8 mouse cellular contexts compared by ENCODE assay signal in the genomic region with DNA sequence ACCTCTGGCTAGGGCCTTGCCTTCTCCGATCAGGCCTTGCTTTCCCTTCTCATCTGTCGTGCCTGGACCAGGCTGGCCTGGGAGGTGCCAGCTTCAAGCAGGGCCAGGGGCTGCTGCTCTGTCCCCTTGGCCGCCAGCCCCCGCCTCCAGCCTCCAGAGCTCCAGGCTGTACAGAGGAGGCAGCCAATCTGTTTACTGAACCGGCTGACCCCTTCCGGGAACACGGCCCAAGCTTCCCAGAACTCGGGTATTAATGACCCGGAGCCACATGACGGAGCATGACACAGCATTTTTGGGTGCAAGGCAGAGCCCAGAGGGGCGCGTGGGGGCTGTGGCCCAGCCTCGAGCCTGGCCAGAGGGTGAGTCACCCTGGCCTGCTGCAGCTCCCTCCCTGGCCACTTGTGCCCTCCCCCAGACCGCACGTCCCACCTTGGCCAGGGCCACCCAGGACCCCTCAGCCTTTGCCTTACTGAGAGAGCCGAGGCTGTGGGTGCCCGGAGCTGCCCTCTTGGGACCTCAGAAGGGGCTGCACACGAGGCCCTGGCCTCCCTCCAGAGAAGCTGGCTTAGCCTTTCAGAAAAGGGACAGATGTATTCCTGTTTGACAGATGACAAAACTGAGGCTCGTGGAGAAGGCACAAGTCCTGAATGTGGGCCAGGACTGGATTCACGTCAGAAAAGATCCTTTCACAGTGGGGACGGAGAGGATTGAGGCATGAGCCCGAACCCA.
DNase-seq lines count a peak whose midpoint lies in the region; ATAC-seq and TF ChIP-seq lines count a peak whose summit lies in the region.

No protein-coding gene starts in this region.

- intact Hi-C loops in heart, postnatal 36 days (cut with DNase I) = loop anchor here (2.0 kb wide), 1 partner anchor 62 kb away; no protein-coding TSS in a partner anchor

- H3K4me2 ChIP-seq in lung, embryonic 15.5 days = no peak overlapping the region

- H3K36me3 ChIP-seq in lung, embryonic 15.5 days = no peaks in the 10 kb centered on the region

- in situ Hi-C loops in Patski (cut with MboI; ENCODE audit: low pct_unique_long_range_greater_than_20kb) = no loop called here

- WGBS in lung, embryonic 15.5 days = 27% methylated on average over 22 of the region's 22 CpGs

- POLR2A ChIA-PET in Patski (lab: Charles Lee) = interaction anchor here (0.6 to 1.8 kb wide), 7 partner anchors 9 to 76 kb away, joined by 3 to 9 read pairs (median 4); partner anchors contain the start of gene Tmem189

- TF ChIP-seq CTCF in Patski (IDR thresholded peaks at IDR 0.05) = no peak

- ATAC-seq in Patski = peak; percentile 81
- ATAC-seq in lung, embryonic 15.5 days (ENCODE audit: borderline replicate concordance, extremely low read depth, low FRiP score, low TSS enrichment) = peak; percentile 79

- no peaks in the 10 kb centered on the region for H3K27me3 ChIP-seq in Patski
- H3K27me3 ChIP-seq in lung, embryonic 15.5 days = no peaks in the 10 kb centered on the region

- peak; percentile 93 for DNase-seq in Patski (ENCODE audit: low read depth, low spot score)
- DNase-seq in cerebellum, adult 8-10 months = peak; percentile 8
- peak; percentile 35 for DNase-seq in forelimb bud, embryonic 11.5 days (ENCODE audit: low read depth, low spot score)
- DNase-seq in heart, postnatal 36 days = peak; percentile 89 to 92
- peak; percentile 72 to 80 for DNase-seq in layer of hippocampus, postnatal 10 days (ENCODE audit: low spot score in 2 of 2)
- peak; percentile 87 for DNase-seq in ovary, postnatal 36 days (ENCODE audit: low spot score)
- DNase-seq in thymus, postnatal 14 days = no peak

- H3K27ac ChIP-seq in lung, embryonic 15.5 days = peak overlapping the region; percentile 82

- H3K4me3 ChIP-seq in lung, embryonic 15.5 days = no peak overlapping the region

- CTCF ChIA-PET in Patski (lab: Charles Lee) = interaction anchor here (1.1 to 1.8 kb wide), 6 partner anchors 9 to 126 kb away, joined by 3 to 7 read pairs (median 4); no protein-coding TSS in a partner anchor

- peaks cover 44% of the 10 kb centered on the region for H3K4me1 ChIP-seq in lung, embryonic 15.5 days

- no peaks in the 10 kb centered on the region for H3K9me3 ChIP-seq in lung, embryonic 15.5 days

- peak overlapping the region; percentile 4; the same call in 1 of the 2 replicates for H3K9ac ChIP-seq in lung, embryonic 15.5 days
